Mouse (Mus musculus): ENCODE measurements at regions not wholly inside any gene's neighbourhood (a gene's known extent, or its start where the extent isn't known, plus 50 kb on each side); places are given as distances from the start of the nearest gene placed in this dataset.

DNA sequence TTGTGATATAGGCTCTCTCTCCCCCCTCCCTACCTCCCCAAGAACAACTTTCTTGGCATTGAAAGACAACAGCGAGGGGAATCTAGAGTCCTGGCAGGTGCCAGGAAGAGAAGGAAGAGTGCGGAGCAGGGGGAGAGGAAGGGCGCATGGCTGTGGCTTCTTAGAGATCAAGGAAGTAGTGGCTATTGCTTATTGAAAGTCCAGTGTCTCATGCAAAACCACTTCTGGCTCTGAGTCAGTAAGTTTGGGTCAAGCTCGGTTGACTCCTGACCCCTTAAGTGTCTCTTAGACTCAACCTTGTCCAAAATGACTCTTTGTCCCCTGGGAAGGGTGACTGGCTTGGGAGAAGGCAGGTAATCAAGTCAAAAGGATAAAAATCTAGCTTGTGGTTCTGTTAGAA, 131.1 kb downstream of the Drd1 start:
- H3K4me3 ChIP-seq (ENCODE audit: insufficient read depth, poor library complexity, severe bottlenecking) = no peak overlapping the region
- no peaks in the 10 kb centered on the region for H3K79me2 ChIP-seq (ENCODE audit: control insufficient read depth, insufficient read depth)
- no peak overlapping the region for H3ac ChIP-seq (ENCODE audit: control insufficient read depth, insufficient read length, low read depth)
- H3K27me3 ChIP-seq (ENCODE audit: control insufficient read depth, insufficient read depth, insufficient read length) = no peaks in the 10 kb centered on the region
- H3K36me3 ChIP-seq (ENCODE audit: control insufficient read depth, insufficient read depth) = no peaks in the 10 kb centered on the region
- no peaks in the 10 kb centered on the region for H3K79me3 ChIP-seq (ENCODE audit: low read depth)
- TF ChIP-seq MYOG (IDR thresholded peaks at IDR 0.05; ENCODE audit: control insufficient read depth, extremely low read depth, insufficient read length) = no peak
- no peak for TF ChIP-seq FOSL1 (IDR thresholded peaks at IDR 0.05; ENCODE audit: insufficient read depth, low read length, poor library complexity, severe bottlenecking)
- no peak for TF ChIP-seq CTCF (IDR thresholded peaks at IDR 0.05; ENCODE audit: control insufficient read depth, insufficient read depth, insufficient read length)
- no peak for TF ChIP-seq MAX (IDR thresholded peaks at IDR 0.05)
- TF ChIP-seq USF1 (IDR thresholded peaks at IDR 0.05; ENCODE audit: low read depth) = no peak

DNA sequence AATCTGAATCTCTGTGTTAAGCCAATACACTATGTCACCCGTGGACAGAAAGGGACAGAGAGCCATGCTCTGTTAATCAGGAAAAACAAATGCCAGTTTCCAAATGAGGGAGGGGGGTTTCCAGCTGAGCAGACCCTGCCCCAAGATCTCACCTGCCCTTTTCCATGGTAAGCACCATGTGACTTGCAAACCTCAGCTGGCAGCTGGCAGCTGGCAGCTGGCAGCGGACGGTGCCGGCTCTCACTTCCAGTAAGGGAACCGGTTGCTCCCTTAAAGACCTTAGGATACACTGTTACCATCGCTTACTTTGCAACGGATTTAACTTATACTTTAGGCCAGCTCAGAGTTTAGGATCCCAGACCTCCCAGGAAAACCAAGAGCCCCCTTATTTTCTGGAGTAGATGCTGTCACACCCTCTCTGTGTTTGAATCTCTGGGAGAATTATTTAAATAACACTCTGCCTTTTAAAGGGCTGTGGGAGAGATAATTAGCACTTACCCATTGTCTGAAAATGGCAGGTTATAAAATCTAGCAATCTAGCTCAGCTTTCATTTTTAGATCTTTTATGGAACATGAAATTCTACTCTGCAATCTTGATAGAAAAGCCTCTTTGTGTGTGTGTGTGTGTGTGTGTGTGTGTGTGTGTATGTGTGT, 131.7 kb downstream of the Drd1 start:
- Histone ChIP-seq H3K27me3 (ENCODE audit: control insufficient read depth, insufficient read depth, insufficient read length) (no peaks in the 10 kb centered on the region), H3ac (ENCODE audit: control insufficient read depth, insufficient read length, low read depth) (no peak overlapping the region), H3K36me3 (ENCODE audit: control insufficient read depth, insufficient read depth) (no peaks in the 10 kb centered on the region), H3K79me3 (ENCODE audit: low read depth) (no peaks in the 10 kb centered on the region), H3K79me2 (ENCODE audit: control insufficient read depth, insufficient read depth) (no peaks in the 10 kb centered on the region), H3K4me3 (ENCODE audit: insufficient read depth, poor library complexity, severe bottlenecking) (no peak overlapping the region)
- TF ChIP-seq MAX (IDR thresholded peaks at IDR 0.05) = no peak

DNA sequence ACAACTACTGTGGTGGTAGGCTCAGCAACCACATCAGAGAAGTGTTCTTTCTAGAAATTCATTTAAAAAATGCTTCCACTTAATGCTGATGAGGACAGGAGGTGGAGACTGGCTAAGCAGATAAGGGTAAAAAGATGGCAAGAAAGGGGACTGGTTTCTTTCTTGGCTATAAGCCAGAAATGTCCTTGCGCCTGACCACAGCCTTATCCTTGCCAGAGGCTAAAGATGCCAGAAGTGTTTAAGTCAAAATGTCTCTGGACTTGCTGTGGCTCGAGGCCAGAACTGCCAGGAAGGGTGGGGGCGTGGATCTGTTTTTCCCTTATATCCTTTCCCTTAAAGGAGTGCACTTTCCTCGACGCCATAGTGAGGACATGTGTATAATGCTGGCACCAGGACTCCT, 133.7 kb downstream of the Drd1 start:
- no peaks in the 10 kb centered on the region for H3K79me2 ChIP-seq (ENCODE audit: control insufficient read depth, insufficient read depth)
- TF ChIP-seq MYOG (IDR thresholded peaks at IDR 0.05; ENCODE audit: control insufficient read depth, extremely low read depth, insufficient read length) (no peak), FOSL1 (IDR thresholded peaks at IDR 0.05; ENCODE audit: insufficient read depth, low read length, poor library complexity, severe bottlenecking) (no peak), CEBPB (IDR thresholded peaks at IDR 0.05; ENCODE audit: low read depth) (no peak), USF1 (IDR thresholded peaks at IDR 0.05; ENCODE audit: low read depth) (no peak), MYOD1 (IDR thresholded peaks at IDR 0.05; ENCODE audit: control insufficient read depth, insufficient read length, low read depth) (no peak)
- no peaks in the 10 kb centered on the region for H3K27me3 ChIP-seq (ENCODE audit: control insufficient read depth, insufficient read depth, insufficient read length)
- H3K4me3 ChIP-seq (ENCODE audit: insufficient read depth, poor library complexity, severe bottlenecking) = no peak overlapping the region
- H3ac ChIP-seq (ENCODE audit: control insufficient read depth, insufficient read length, low read depth) = no peak overlapping the region
- no peaks in the 10 kb centered on the region for H3K36me3 ChIP-seq (ENCODE audit: control insufficient read depth, insufficient read depth)
- no peaks in the 10 kb centered on the region for H3K79me3 ChIP-seq (ENCODE audit: low read depth)

GRCm38 (mm10) chr13:53919851-53920381, 135.6 kb downstream of the Drd1 start:
- H3K79me3 ChIP-seq (ENCODE audit: low read depth) = no peaks in the 10 kb centered on the region
- H3K4me3 ChIP-seq (ENCODE audit: insufficient read depth, poor library complexity, severe bottlenecking) = no peak overlapping the region
- no peak overlapping the region for H3ac ChIP-seq (ENCODE audit: control insufficient read depth, insufficient read length, low read depth)
- H3K36me3 ChIP-seq (ENCODE audit: control insufficient read depth, insufficient read depth) = no peaks in the 10 kb centered on the region
- no peak for TF ChIP-seq FOSL1 (IDR thresholded peaks at IDR 0.05; ENCODE audit: insufficient read depth, low read length, poor library complexity, severe bottlenecking)
- no peaks in the 10 kb centered on the region for H3K79me2 ChIP-seq (ENCODE audit: control insufficient read depth, insufficient read depth)
- no peaks in the 10 kb centered on the region for H3K27me3 ChIP-seq (ENCODE audit: control insufficient read depth, insufficient read depth, insufficient read length)

- Histone ChIP-seq H3K79me3 (ENCODE audit: low read depth) (no peaks in the 10 kb centered on the region), H3ac (ENCODE audit: control insufficient read depth, insufficient read length, low read depth) (no peak overlapping the region), H3K4me3 (ENCODE audit: insufficient read depth, poor library complexity, severe bottlenecking) (no peak overlapping the region), H3K36me3 (ENCODE audit: control insufficient read depth, insufficient read depth) (no peaks in the 10 kb centered on the region), H3K79me2 (ENCODE audit: control insufficient read depth, insufficient read depth) (no peaks in the 10 kb centered on the region), H3K27me3 (ENCODE audit: control insufficient read depth, insufficient read depth, insufficient read length) (peaks cover 11% of the 10 kb centered on the region)
- TF ChIP-seq MYOD1 (IDR thresholded peaks at IDR 0.05; ENCODE audit: control insufficient read depth, insufficient read length, low read depth) = no peak
- TF ChIP-seq MAX (IDR thresholded peaks at IDR 0.05) = no peak
- TF ChIP-seq CTCF (IDR thresholded peaks at IDR 0.05; ENCODE audit: control insufficient read depth, insufficient read depth, insufficient read length) = no peak
- no peak for TF ChIP-seq CEBPB (IDR thresholded peaks at IDR 0.05; ENCODE audit: low read depth)
- no peak for TF ChIP-seq USF1 (IDR thresholded peaks at IDR 0.05; ENCODE audit: low read depth)
- no peak for TF ChIP-seq MYOG (IDR thresholded peaks at IDR 0.05; ENCODE audit: control insufficient read depth, extremely low read depth, insufficient read length)
- no peak for TF ChIP-seq FOSL1 (IDR thresholded peaks at IDR 0.05; ENCODE audit: insufficient read depth, low read length, poor library complexity, severe bottlenecking)
These were observed 140.0 kb downstream of the Drd1 start for GRCm38 (mm10) chr13:53915456-53915855.

GRCm38 (mm10) chr13:53914434-53914833, 141.1 kb downstream of the Drd1 start:
- no peaks in the 10 kb centered on the region for H3K36me3 ChIP-seq (ENCODE audit: control insufficient read depth, insufficient read depth)
- H3K27me3 ChIP-seq (ENCODE audit: control insufficient read depth, insufficient read depth, insufficient read length) = peaks cover 11% of the 10 kb centered on the region
- H3ac ChIP-seq (ENCODE audit: control insufficient read depth, insufficient read length, low read depth) = no peak overlapping the region
- H3K4me3 ChIP-seq (ENCODE audit: insufficient read depth, poor library complexity, severe bottlenecking) = no peak overlapping the region
- no peak for TF ChIP-seq FOSL1 (IDR thresholded peaks at IDR 0.05; ENCODE audit: insufficient read depth, low read length, poor library complexity, severe bottlenecking)
- TF ChIP-seq CTCF (IDR thresholded peaks at IDR 0.05; ENCODE audit: control insufficient read depth, insufficient read depth, insufficient read length) = no peak
- TF ChIP-seq MYOD1 (IDR thresholded peaks at IDR 0.05; ENCODE audit: control insufficient read depth, insufficient read length, low read depth) = no peak
- TF ChIP-seq MAX (IDR thresholded peaks at IDR 0.05) = no peak
- no peak for TF ChIP-seq CEBPB (IDR thresholded peaks at IDR 0.05; ENCODE audit: low read depth)
- TF ChIP-seq MYOG (IDR thresholded peaks at IDR 0.05; ENCODE audit: control insufficient read depth, extremely low read depth, insufficient read length) = no peak
- no peak for TF ChIP-seq USF1 (IDR thresholded peaks at IDR 0.05; ENCODE audit: low read depth)
- H3K79me3 ChIP-seq (ENCODE audit: low read depth) = no peaks in the 10 kb centered on the region
- no peaks in the 10 kb centered on the region for H3K79me2 ChIP-seq (ENCODE audit: control insufficient read depth, insufficient read depth)

Measured in C2C12 (cell line).